Mouse (Mus musculus) lung, postnatal 0 days (tissue): ENCODE results near the gene Map4.

ENCODE experiments used
- CTCF ChIP-seq: IDR thresholded peaks from 2 replicates; pipeline ENCODE4 v1.5.1; 2016; ENCODE audit warnings: antibody characterized with exemption, mild to moderate bottlenecking
- EP300 ChIP-seq: IDR thresholded peaks from 2 replicates; pipeline ENCODE4 v1.6.1; 2016; ENCODE audit warnings: antibody characterized with exemption, mild to moderate bottlenecking, control low read depth

DNA sequence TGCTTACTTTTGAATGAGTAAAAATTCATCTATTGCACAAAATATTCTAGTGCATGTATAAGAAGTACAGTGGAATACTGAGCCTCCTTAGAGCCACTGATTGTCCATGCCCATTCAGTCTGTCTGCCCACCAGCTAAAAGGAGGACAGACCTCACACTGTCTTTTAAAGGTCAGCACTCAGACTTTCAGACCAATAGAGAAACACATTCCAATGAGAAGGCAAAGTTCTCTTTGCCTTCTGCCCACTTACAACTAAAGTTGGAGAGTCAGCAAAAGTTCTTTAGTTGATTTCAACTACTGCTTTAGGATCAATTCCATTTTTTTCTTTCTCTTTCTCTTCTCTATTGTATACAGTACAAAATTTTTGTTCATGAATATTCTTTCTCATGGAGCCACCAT is 33.5 kb downstream of the Map4 start:
- no peak for TF ChIP-seq EP300
- TF ChIP-seq CTCF: no peak
